Mouse (Mus musculus): ENCODE data around the gene Lgr6.

Lgr6 gene

DNA sequence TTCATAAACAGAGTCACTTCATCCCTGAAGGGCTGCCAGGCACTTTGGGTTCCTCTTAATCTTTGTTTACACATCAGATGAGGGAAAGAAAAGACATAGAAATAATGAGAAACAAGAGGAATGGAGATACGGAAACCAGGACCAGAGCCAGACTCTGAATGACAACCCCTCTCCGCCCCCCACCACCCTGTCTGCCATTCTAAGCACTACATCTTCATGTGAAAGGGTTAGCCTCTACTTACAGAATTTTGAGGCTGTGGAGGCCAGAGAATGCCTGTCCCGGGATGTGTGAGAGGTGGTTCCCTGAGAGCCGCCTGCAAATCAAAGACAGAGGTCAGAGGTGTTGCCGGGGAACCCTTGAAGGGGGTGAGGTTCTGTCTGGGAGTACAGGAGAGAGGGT, 32.4 kb downstream of the Lgr6 start:
- DNase-seq: no peak

GRCm38 (mm10) chr1:135069841-135070240, 35.2 kb downstream of the Lgr6 start:
- no peak for DNase-seq

GRCm38 (mm10) chr1:135064525-135064924, 40.6 kb downstream of the Lgr6 start:
- no peak for DNase-seq

GRCm38 (mm10) chr1:135062936-135063335, 42.1 kb downstream of the Lgr6 start:
- no peak for DNase-seq

GRCm38 (mm10) chr1:135061300-135061699, 43.8 kb downstream of the Lgr6 start:
- DNase-seq: no peak

DNA sequence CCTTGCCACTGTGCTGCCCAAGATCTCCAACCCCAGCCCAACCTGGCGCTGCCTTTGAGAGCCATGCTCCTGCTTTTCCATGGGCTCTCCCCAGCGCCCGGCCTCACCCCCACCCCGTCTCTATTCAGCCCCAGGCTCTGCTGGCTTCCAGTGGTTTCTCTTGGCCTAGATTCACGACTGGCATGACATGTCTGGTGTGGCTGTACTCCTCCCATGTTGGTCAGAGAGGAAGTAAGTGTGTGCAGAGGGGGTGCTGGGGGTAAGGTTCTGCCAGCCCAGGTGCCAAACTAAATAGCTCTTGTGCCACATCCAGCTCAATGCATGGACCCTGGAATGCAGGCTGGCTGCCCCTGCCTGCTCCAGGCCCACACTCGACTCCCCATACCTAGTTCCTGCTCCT, 44.9 kb downstream of the Lgr6 start:
- DNase-seq: no peak

- DNase-seq: no peak
Observed at GRCm38 (mm10) chr1:135056901-135057300, 48.2 kb downstream of the Lgr6 start.

DNA sequence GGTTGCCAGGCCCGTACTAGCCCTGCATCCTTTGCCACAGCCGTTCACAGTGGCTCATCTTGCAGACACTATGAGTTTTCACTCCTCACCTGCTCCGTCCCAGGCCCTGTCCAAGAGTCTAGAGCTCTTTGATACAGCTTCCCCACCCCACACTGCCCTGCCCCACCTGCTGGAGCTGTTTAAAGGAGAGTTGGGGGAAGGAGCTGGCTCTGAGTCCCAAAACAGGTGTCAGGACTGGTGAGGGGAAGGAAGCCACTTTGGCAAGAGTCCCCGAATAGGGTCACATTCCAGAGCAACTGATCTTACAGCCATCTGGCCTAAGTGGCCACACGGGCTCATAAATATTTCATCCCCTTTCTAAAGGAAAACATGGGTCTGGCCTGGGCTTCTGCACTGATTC, 51.0 kb downstream of the Lgr6 start:
- no peak for DNase-seq

GRCm38 (mm10) chr1:135044439-135044838, 60.6 kb downstream of the Lgr6 start:
- no peak for DNase-seq

DNA sequence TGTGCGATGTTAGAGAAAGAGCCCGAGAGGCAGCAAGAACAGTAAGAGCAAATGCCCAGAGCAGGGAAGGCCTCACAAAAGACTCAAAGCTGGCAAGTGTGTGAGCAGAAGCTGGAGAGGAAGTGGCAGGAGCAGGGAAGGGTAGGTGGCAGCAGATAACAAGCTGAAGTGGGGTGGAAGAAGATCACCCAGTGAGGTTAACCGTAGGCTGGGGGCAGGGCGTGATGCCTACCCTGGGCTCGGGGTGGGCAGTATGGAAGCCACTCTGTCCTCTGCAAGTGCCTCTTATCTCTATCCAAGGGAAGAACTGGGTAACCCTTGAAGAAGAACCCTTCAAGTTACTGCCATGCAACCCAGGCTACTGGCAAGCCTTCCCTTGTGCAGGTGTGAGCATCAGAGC, 68.8 kb downstream of the Lgr6 start:
- DNase-seq: no peak

DNA sequence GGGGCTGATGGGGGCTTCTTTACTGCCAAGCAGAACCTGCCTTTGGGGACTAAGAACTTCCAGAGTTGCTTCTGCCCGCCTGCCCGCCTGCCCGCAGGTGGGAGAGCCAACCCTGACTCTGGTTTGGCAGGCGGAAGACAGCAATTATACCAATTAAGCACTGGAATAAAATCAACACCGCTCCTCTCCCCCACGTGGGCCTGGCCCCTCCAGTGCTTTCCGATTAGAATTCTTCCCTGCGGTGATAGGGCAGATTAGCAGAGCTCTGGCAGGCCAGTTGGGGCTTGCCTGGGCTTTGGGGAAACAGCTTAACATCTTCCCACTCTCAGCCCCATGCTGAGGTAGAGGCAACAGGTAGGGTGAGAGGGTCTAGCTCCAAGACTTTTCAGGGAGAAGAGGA, 72.4 kb downstream of the Lgr6 start:
- no peak for DNase-seq

- no peak for DNase-seq
Observed at GRCm38 (mm10) chr1:135030121-135030520, 75.0 kb downstream of the Lgr6 start.

GRCm38 (mm10) chr1:135026275-135026674, 78.8 kb downstream of the Lgr6 start:
- no peak for DNase-seq

GRCm38 (mm10) chr1:135023583-135023982, 81.5 kb downstream of the Lgr6 start:
- DNase-seq: no peak

DNA sequence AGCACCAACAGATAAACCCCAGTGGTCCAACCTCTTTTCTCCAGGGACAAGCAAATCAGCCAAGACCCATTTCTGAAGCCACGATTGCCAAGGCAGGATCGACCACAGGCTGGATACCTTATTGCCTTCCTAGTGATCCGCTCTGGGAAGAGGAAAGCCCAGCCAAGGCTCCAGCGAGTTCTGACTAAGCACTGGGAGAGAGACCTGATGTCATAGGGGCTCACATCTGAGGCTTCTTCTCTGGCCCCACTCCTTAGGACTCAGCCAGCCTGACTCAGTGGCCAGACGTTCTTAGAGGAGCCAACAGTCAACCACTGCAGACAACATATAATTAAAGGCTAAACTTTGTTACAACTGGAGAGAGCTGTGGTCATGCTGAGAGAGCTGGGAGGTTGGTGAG, 83.1 kb downstream of the Lgr6 start:
- no peak for DNase-seq

- DNase-seq: no peak
Observed at GRCm38 (mm10) chr1:135020970-135021369, 84.1 kb downstream of the Lgr6 start.

DNA sequence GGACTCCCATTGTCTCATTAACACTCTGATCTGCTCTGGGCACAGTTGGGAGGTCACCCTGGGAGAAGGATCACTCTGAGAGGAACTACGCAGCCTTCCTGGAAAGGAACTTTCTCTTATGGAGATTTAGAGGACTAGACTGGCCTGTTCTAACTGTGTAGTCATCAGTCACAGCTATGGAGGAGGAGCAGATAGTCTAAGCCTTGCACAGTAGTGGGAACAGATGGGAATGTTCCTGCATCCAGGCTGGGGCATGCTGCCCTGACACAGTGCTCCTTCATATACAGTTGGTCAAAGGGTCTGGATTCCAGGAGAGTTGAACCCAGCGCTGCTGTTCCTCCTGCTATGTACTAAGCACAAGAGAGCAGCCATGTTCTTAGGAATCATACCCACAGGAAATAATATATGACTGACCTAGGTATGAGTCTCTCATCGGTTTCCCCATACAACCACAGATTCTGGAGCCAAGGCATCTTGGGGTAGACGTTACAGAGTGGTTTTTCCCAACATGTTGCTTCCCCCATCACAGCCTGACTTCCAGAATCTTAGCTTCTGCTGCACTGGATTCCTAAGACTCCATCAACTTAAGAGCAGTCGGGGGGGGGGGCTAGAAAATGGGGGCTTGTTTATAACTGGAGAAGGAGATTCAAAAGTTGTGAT, 84.7 kb downstream of the Lgr6 start:
- DNase-seq: no peak

GRCm38 (mm10) chr1:135019775-135020167, 85.3 kb downstream of the Lgr6 start:
- DNase-seq: no peak

DNA sequence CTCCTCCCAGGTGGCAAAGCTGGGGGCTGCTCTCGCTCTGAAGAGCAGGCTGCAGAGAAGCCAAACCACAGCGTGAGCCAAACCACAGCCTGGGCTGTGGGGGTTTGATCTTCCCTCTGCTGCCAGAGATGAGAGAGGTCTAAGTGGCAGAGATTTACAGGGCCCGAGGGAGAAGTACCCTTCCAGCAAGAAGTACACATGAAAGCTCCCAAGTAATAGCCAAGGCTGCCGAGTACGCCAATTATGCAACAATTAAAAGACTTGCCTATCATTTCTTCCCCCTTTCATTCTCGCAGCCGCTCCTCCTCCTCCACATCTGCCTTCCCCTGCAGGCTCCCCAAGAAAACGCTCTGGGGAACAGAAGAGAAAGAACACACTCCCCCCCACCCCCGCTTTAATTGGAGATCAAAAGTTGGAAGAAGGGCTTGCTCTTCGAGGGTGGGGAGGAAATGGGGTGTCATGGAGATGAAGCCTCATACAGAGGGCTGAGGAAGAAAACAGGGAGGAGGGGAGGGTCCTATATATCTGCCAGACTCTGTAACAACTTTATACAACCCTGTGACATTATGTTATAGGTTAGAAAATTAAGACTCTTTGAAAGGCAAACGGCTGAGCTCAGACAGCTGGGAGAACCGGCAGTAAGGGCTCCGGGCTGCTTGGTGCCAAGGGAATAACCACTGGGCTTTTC, 85.8 kb downstream of the Lgr6 start:
- no peak for DNase-seq

- DNase-seq: no peak
Observed at GRCm38 (mm10) chr1:135017656-135018015, 87.4 kb downstream of the Lgr6 start.

DNA sequence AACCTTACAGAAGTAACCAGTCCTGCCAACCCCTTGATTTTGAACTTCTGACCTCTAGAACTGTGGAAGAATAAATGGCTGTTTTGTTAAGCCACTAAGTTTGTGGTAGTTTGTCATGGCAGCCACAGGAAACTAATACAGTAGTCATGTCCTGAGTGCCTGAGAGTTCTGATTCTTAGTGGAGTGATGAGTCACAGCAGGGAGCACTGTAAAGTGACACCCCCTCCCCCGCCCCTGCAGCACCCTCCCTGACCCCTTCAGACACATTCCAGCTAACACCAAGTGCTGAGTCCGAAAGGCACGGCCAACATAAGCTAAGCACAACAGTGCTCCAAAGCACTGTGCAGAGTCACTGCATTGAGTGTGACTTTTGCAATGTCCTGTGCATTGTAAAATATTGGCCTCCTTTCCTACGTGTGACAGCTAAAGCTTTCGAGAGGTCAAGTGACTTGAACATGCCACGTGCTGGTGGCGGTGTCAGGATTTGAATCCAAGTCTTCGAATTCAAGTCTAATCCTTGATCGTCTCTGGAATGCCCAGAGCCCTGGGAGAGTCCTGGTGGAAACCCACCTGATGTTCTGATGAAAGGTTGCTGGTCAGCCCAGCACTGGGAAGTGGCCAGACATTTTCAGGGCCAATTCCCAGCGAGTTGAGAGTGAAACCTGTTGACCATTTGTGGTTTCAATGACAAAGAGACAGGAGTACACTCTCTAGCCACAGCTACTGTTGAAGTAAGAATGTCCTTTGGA, 88.0 kb downstream of the Lgr6 start:
- DNase-seq: no peak

DNA sequence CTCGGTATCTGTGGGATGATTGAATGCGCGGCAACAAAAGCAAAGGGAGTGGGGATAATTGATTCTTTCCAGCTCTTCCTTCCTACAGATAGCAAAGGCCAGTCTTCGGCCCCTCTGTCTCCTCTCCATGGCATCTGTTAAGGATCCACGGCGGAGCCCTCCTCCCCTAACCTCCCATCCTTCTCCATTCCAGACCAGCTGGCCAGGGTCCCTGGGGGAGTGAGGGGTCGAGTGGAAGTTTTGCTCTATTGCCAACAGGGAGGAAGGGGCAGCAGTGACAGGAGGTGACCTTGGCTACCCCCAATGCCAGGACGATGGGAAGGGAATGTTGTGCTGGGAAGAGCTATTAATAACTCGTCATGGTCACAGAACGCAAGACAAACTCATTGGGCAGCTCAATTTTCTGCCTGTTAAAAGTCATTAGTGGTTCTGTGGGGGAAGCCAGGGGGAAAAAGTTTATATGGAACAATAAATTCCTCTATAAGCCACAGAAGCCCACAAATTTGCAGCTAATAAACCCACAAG, 90.1 kb downstream of the Lgr6 start:
- DNase-seq: no peak

DNA sequence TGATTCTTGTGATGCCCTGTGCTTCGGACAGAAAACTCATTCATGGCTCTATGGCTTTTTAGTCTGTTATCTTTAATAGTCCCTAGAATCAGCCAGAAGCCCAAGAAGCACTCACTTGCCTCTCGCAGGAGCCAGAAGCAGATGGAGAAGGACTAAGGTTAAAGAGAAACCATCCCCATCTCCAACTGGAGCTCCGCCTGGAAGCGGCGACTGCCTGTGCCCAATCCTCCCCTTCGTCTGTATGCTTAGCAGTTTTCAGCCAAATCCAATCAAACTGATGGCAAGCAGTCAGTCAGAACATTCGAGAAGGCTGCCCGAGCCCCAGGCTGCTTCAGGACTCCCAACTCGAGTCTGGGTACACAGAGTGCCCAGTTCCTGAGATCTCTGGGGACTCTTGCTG, 92.6 kb downstream of the Lgr6 start:
- no peak for DNase-seq

DNA sequence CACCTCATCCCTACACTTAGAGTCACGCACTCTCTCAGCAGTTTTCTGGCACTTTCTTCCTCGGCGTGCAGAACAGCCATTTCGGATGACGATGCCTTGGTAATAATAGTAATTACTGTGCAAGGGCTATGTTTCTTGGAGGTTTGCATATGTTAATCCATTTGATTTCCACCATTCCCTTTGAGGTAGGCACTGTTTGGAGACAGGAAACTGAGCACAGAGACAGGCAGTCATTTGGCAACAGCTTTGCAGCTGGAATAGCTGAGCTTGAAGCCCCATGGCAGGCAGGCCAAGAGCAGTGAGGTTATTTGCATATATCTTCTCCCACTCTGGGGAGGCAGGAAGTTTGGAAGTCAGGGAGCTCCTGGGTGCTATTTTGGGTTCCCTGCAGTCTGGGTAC, 93.2 kb downstream of the Lgr6 start:
- DNase-seq: no peak

Data from thymus, adult 18-20 months (tissue).